Mouse (Mus musculus) olfactory bulb, adult 2 months (tissue): ENCODE data around the gene Serhl. TPM values are rescaled to one million over a fixed set of nuclear protein-coding genes. Genes with fewer than 3 reads are reported as not detected.

ENCODE experiments used
- H3K27ac ChIP-seq: fragments of 200-500 bp; 2 replicates; pipeline ENCODE4 v1.5.1; 2012; ENCODE audit warnings: low read depth, low read length; ENCODE audit not compliant: insufficient read depth
- H3K4me1 ChIP-seq: fragments of 200-500 bp; 2 replicates; pipeline ENCODE4 v1.6.1; 2012; ENCODE audit warnings: low read length; ENCODE audit not compliant: control insufficient read depth, insufficient read depth
- H3K4me3 ChIP-seq: fragments of 200-500 bp; 2 replicates; pipeline ENCODE4 v1.5.1; 2012; ENCODE audit warnings: mild to moderate bottlenecking, low read depth, low read length, moderate library complexity; ENCODE audit not compliant: insufficient read depth
- CTCF ChIP-seq: fragments of 200-500 bp; IDR thresholded peaks from 2 replicates; pipeline ENCODE4 v1.5.1; 2012; ENCODE audit warnings: low read depth, mild to moderate bottlenecking, low read length, moderate library complexity; ENCODE audit not compliant: insufficient read depth
- POLR2A ChIP-seq: fragments of 200-500 bp; IDR thresholded peaks from 2 replicates; pipeline ENCODE4 v1.6.1; 2012; ENCODE audit warnings: mild to moderate bottlenecking, low read depth, low read length, moderate library complexity; ENCODE audit not compliant: insufficient read depth
- WGBS: fragments of 180-500 bp; shearing (Covaris S2); methylation state at CpG from one replicate; pipeline ENCODE4 v1.1.7; 2018; 5-methylcytosine and 5-hydroxymethylcytosine counted together
- polyA plus RNA-seq: library from polyadenylated mRNA; stranded (reverse); fragments of >200 nt; gene quantifications from 2 replicates; pipeline ENCODE4 v1.2.4, GENCODE M21; 2012; ENCODE audit warnings: low replicate concordance; ENCODE audit not compliant: missing spikeins, insufficient read depth, insufficient read length

Serhl gene
- polyA plus RNA-seq, 1 experiment, result not detected

GRCm38 (mm10) chr15:83071752-83072151, 17.6 kb upstream of the Serhl start:
- Histone ChIP-seq H3K4me1 (peaks cover 6% of the 10 kb centered on the region; the same call in 1 of the 2 replicates), H3K27ac (no peak overlapping the region), H3K4me3 (no peak overlapping the region)
- no peak for TF ChIP-seq CTCF
- no peak for TF ChIP-seq POLR2A
- WGBS, result 89% methylated on average over 5 of the region's 5 CpGs

- Histone ChIP-seq H3K4me1 (peaks cover 6% of the 10 kb centered on the region; the same call in 1 of the 2 replicates), H3K27ac (no peak overlapping the region), H3K4me3 (no peak overlapping the region)
- WGBS, result 60% methylated on average over 4 of the region's 4 CpGs
- TF ChIP-seq POLR2A (no peak), CTCF (no peak)
Measured at GRCm38 (mm10) chr15:83074179-83074578, 15.1 kb upstream of the Serhl start.

GRCm38 (mm10) chr15:83075607-83076525, 13.4 kb upstream of the Serhl start:
- TF ChIP-seq POLR2A, result no peak
- TF ChIP-seq CTCF, result no peak
- H3K4me1 ChIP-seq, result peaks cover 6% of the 10 kb centered on the region; the same call in 1 of the 2 replicates
- no peak overlapping the region for H3K4me3 ChIP-seq
- WGBS, result 62% methylated on average over 27 of the region's 27 CpGs
- H3K27ac ChIP-seq, result no peak overlapping the region

- WGBS, result 26% methylated on average over 5 of the region's 5 CpGs
- no peak for TF ChIP-seq POLR2A
- TF ChIP-seq CTCF, result no peak
- peaks cover 16% of the 10 kb centered on the region for H3K4me1 ChIP-seq
- no peak overlapping the region for H3K27ac ChIP-seq
- no peak overlapping the region for H3K4me3 ChIP-seq
Measured at GRCm38 (mm10) chr15:83083530-83083929, 5.8 kb upstream of the Serhl start.

- TF ChIP-seq CTCF (no peak), POLR2A (no peak)
- Histone ChIP-seq H3K4me1 (peaks cover 16% of the 10 kb centered on the region), H3K4me3 (no peak overlapping the region), H3K27ac (no peak overlapping the region)
- 13% methylated on average over 13 of the region's 13 CpGs for WGBS
Measured at GRCm38 (mm10) chr15:83084022-83084640, 5.2 kb upstream of the Serhl start.

GRCm38 (mm10) chr15:83085901-83086300, 3.4 kb upstream of the Serhl start:
- H3K4me3 ChIP-seq, result no peak overlapping the region
- no peak for TF ChIP-seq POLR2A
- TF ChIP-seq CTCF, result peak; percentile 57
- H3K4me1 ChIP-seq, result peaks cover 16% of the 10 kb centered on the region
- 30% methylated on average over 7 of the region's 7 CpGs for WGBS
- H3K27ac ChIP-seq, result no peak overlapping the region

- Histone ChIP-seq H3K4me1 (peaks cover 16% of the 10 kb centered on the region), H3K27ac (no peak overlapping the region), H3K4me3 (no peak overlapping the region)
- 80% methylated on average over 13 of the region's 13 CpGs for WGBS
- TF ChIP-seq POLR2A (no peak), CTCF (no peak)
Measured at GRCm38 (mm10) chr15:83086636-83087328, 2.5 kb upstream of the Serhl start.

GRCm38 (mm10) chr15:83088495-83089428, 544 bp upstream of the Serhl start:
- WGBS, result 43% methylated on average over 27 of the region's 27 CpGs
- no peak overlapping the region for H3K27ac ChIP-seq
- no peak for TF ChIP-seq POLR2A
- no peak for TF ChIP-seq CTCF

GRCm38 (mm10) chr15:83090874-83091273, 1.6 kb downstream of the Serhl start:
- 55% methylated on average over 3 of the region's 3 CpGs for WGBS
- Histone ChIP-seq H3K4me3 (no peak overlapping the region), H3K4me1 (0 out of 2 replicates have a peak, but pooled peaks cover 3% of the 10 kb centered on the region), H3K27ac (no peak overlapping the region)
- TF ChIP-seq POLR2A (no peak), CTCF (no peak)

More at GRCm38 (mm10) chr15:83088495-83089428, 544 bp upstream of the Serhl start:
- H3K4me1 ChIP-seq, result peaks cover 12% of the 10 kb centered on the region
- H3K4me3 ChIP-seq, result no peak overlapping the region
